Mouse (Mus musculus) lung, embryonic 14.5 days (tissue): Measurements from ENCODE around the gene Acp5. TPM values are rescaled to one million over a fixed set of nuclear protein-coding genes. Genes with fewer than 3 reads are reported as not detected.

Experiments used
- ATAC-seq: fragments of 200-750 bp; cut with Nextera tagmentation; 2 replicates; pipeline ENCODE4 v1.8.0; 2017; ENCODE audit warnings: mild to moderate bottlenecking, moderate TSS enrichment, moderate library complexity; ENCODE audit not compliant: insufficient read depth
- DNase-seq: peaks from one replicate; pipeline ENCODE4 v3.0.0-alpha.2; 2015
- H3K27ac ChIP-seq: fragments of 300-500 bp; sonication (generic); 2 replicates; pipeline ENCODE4 v1.5.1; 2014; ENCODE audit warnings: low read depth, mild to moderate bottlenecking, moderate library complexity
- H3K27me3 ChIP-seq: fragments of 300-500 bp; sonication (generic); 2 replicates; pipeline ENCODE4 v1.6.1; 2014; ENCODE audit warnings: low read length, control low read depth; ENCODE audit not compliant: insufficient read depth
- H3K36me3 ChIP-seq: fragments of 300-500 bp; sonication (generic); 2 replicates; pipeline ENCODE4 v1.6.1; 2014; ENCODE audit warnings: control low read depth; ENCODE audit not compliant: insufficient read depth
- H3K4me1 ChIP-seq: fragments of 300-500 bp; sonication (generic); 2 replicates; pipeline ENCODE4 v1.6.1; 2014; ENCODE audit warnings: antibody characterized with exemption, control low read depth; ENCODE audit not compliant: insufficient read depth
- H3K4me2 ChIP-seq: fragments of 300-500 bp; sonication (generic); 2 replicates; pipeline ENCODE4 v1.6.1; 2014; ENCODE audit warnings: mild to moderate bottlenecking
- H3K4me3 ChIP-seq: fragments of 300-500 bp; sonication (generic); 2 replicates; pipeline ENCODE4 v1.5.1; 2014; ENCODE audit warnings: low read depth, low read length
- H3K9ac ChIP-seq: fragments of 300-500 bp; sonication (generic); 2 replicates; pipeline ENCODE4 v1.6.1; 2014
- H3K9me3 ChIP-seq: fragments of 300-500 bp; sonication (generic); 2 replicates; pipeline ENCODE4 v1.6.1; 2016; ENCODE audit warnings: low read depth, low read length, control low read depth
- CTCF ChIP-seq: IDR thresholded peaks from 2 replicates; pipeline ENCODE4 v1.5.1; 2016; ENCODE audit warnings: antibody characterized with exemption, low read depth
- WGBS: fragments of 180-500 bp; shearing (Covaris S2); extraction: QIAGEN DNeasy Blood & Tissue Kit; methylation state at CpG from one replicate; pipeline ENCODE4 v1.1.7; 2014; 5-methylcytosine and 5-hydroxymethylcytosine counted together
- microRNA-seq: library from miRNA; unstranded; fragments of <30 nt; microRNA quantifications from one replicate; pipeline ENCODE4, GENCODE M21; 2016; ENCODE audit warnings: borderline number of aligned reads
- polyA plus RNA-seq: library from polyadenylated mRNA; unstranded; fragments of >200 nt; fragmentation: Nextera tagmentation; extraction: Ambion mirVana; gene quantifications from 2 replicates; pipeline ENCODE4 v1.2.1, GENCODE M21; 2014

Acp5 gene
- polyA plus RNA-seq, 1 experiment from 2014 or later = 4.2 TPM

- H3K4me2 ChIP-seq = no peak overlapping the region
- ATAC-seq = no peak
- H3K27me3 ChIP-seq = no peaks in the 10 kb centered on the region
- no peak overlapping the region for H3K4me3 ChIP-seq
- no peaks in the 10 kb centered on the region for H3K9me3 ChIP-seq
- WGBS = 76% methylated on average over 6 of the region's 6 CpGs
- H3K4me1 ChIP-seq = no peaks in the 10 kb centered on the region
- no peak for DNase-seq
- H3K9ac ChIP-seq = no peak overlapping the region
- no peaks in the 10 kb centered on the region for H3K36me3 ChIP-seq
- no peak overlapping the region for H3K27ac ChIP-seq
- TF ChIP-seq CTCF = no peak
Measured at GRCm38 (mm10) chr9:22092746-22093145, 42.8 kb downstream of the Acp5 start.

- Histone ChIP-seq H3K27ac (no peak overlapping the region), H3K4me1 (peaks cover 3% of the 10 kb centered on the region; the same call in 1 of the 2 replicates), H3K4me3 (no peak overlapping the region), H3K9ac (no peak overlapping the region), H3K27me3 (no peaks in the 10 kb centered on the region), H3K36me3 (no peaks in the 10 kb centered on the region), H3K4me2 (no peak overlapping the region), H3K9me3 (no peaks in the 10 kb centered on the region)
- no peak for DNase-seq
- ATAC-seq = no peak
- TF ChIP-seq CTCF = no peak
- WGBS = 73% methylated on average over 7 of the region's 7 CpGs
Measured at GRCm38 (mm10) chr9:22089986-22090385, 45.5 kb downstream of the Acp5 start.

DNA sequence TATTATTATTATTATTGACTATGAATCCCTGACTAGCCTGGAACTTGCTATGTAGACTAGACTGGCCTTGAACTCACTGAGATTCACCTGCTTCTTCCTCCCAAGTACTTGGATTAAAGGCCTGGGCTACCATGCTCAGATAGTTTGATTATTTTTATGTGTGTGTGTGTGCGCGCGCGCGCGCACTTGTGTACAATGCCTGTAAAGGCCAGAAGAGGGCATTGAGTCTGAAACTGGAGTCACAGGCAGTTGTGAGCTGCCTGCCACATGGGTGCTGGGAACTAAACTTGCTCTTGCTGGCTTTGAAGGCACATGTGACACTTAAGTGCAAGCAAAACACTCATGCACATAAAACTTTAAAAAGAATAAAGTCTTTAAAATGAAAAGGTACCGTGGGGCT lies 46.2 kb downstream of the Acp5 start:
- H3K9me3 ChIP-seq = no peaks in the 10 kb centered on the region
- no peak overlapping the region for H3K27ac ChIP-seq
- DNase-seq (no peak), ATAC-seq (no peak)
- H3K36me3 ChIP-seq = no peaks in the 10 kb centered on the region
- H3K4me1 ChIP-seq = peaks cover 3% of the 10 kb centered on the region; the same call in 1 of the 2 replicates
- WGBS = 96% methylated on average over 7 of the region's 7 CpGs
- no peak for TF ChIP-seq CTCF
- H3K27me3 ChIP-seq = no peaks in the 10 kb centered on the region
- H3K4me3 ChIP-seq = no peak overlapping the region
- H3K9ac ChIP-seq = no peak overlapping the region
- H3K4me2 ChIP-seq = no peak overlapping the region

- Histone ChIP-seq H3K36me3 (no peaks in the 10 kb centered on the region), H3K4me2 (no peak overlapping the region), H3K4me3 (no peak overlapping the region), H3K9ac (no peak overlapping the region), H3K9me3 (no peaks in the 10 kb centered on the region), H3K27ac (no peak overlapping the region), H3K4me1 (peaks cover 3% of the 10 kb centered on the region; the same call in 1 of the 2 replicates), H3K27me3 (no peaks in the 10 kb centered on the region)
- DNase-seq (no peak), ATAC-seq (no peak)
- no peak for TF ChIP-seq CTCF
- 85% methylated on average over 2 of the region's 2 CpGs for WGBS
Measured at GRCm38 (mm10) chr9:22087034-22087618, 48.4 kb downstream of the Acp5 start.

DNA sequence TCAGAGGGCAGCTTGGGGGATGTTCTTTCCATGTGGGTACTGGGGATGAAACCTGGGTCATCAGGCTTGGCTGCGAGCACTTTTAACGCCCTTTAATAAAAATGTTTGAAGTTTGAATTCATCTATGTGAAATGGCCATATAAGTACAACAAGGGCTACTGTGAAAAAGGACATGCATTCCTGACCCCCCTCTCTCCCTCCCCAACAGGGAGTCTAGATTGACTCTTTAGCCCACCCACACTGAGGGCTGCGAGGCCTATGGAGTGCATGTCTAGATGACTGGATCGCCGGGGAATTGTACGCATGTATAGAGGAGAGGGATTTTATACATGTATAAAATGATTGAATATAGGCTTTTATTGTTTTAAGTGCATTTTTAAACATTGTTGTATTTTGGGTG lies 49.5 kb downstream of the Acp5 start:
- peak; percentile 57 for DNase-seq
- Histone ChIP-seq H3K9me3 (no peaks in the 10 kb centered on the region), H3K4me1 (peaks cover 3% of the 10 kb centered on the region; the same call in 1 of the 2 replicates), H3K4me2 (peak overlapping the region; percentile 82), H3K4me3 (peak overlapping the region; percentile 56), H3K9ac (peak overlapping the region; percentile 68), H3K27ac (peak overlapping the region; percentile 80), H3K36me3 (no peaks in the 10 kb centered on the region), H3K27me3 (no peaks in the 10 kb centered on the region)
- 29% methylated on average over 6 of the region's 6 CpGs for WGBS
- no peak for TF ChIP-seq CTCF
- ATAC-seq = peak; percentile 23

- Histone ChIP-seq H3K36me3 (0 out of 2 replicates have a peak, but pooled peaks cover 3% of the 10 kb centered on the region), H3K9me3 (no peaks in the 10 kb centered on the region), H3K27me3 (no peaks in the 10 kb centered on the region), H3K9ac (peak within 1 kb of the TSS; percentile 68), H3K4me2 (peak within 1 kb of the TSS; percentile 82), H3K4me3 (peak within 1 kb of the TSS; percentile 56), H3K27ac (peak within 1 kb of the TSS; percentile 80), H3K4me1 (peaks cover 3% of the 10 kb centered on the region; the same call in 1 of the 2 replicates)
- peak; percentile 99 for ATAC-seq
- peak; percentile 98 for DNase-seq
- under 1% methylated on average over 48 of the region's 48 CpGs for WGBS
- TF ChIP-seq CTCF = no peak
Measured at GRCm38 (mm10) chr9:22085022-22085834, 50.3 kb downstream of the Acp5 start, which contains the start of gene Ecsit. Ecsit (minus strand) TSS chr9:22085438.

DNA sequence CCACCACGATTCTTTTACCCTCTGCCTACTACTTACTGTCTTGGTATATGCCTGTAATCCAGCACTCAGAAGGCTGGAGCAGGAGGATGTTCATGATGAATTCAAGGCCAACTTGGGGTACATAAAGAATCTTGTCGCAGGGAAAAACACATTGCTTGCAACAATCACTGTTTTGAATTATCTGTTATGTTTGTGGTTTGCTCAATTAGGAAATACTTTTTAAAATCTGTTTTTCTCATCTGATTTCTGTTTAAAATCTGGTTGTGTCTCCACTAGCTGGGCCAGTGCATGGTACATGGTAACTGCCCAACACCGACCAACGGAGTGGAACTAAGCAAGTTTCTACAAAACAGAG lies 50.9 kb downstream of the Acp5 start:
- peak overlapping the region; percentile 82 for H3K4me2 ChIP-seq
- WGBS = 32% methylated on average over 4 of the region's 4 CpGs

More for the DNA sequence above, 50.9 kb downstream of the Acp5 start:
- Histone ChIP-seq H3K36me3 (0 out of 2 replicates have a peak, but pooled peaks cover 3% of the 10 kb centered on the region), H3K9me3 (no peaks in the 10 kb centered on the region), H3K27ac (peak overlapping the region; percentile 5; the same call in 1 of the 2 replicates), H3K9ac (peak overlapping the region; percentile 68), H3K4me3 (peak overlapping the region; percentile 56), H3K4me1 (peaks cover 3% of the 10 kb centered on the region; the same call in 1 of the 2 replicates), H3K27me3 (no peaks in the 10 kb centered on the region)
- ATAC-seq (no peak), DNase-seq (no peak)
- no peak for TF ChIP-seq CTCF

Small RNAs within 50 kb of the gene (microRNA-seq; reads per million reads assigned to microRNA genes)
- gene Mir7084 = not detected

Other genes with a start within 250 kb of the Acp5 start
- 8.6 and 8.8 TPM in 2 replicates for gene Rab3d, start 217.5 kb downstream of the Acp5 start, polyA plus RNA-seq
- gene Ccdc159, start 208.2 kb downstream of the Acp5 start, polyA plus RNA-seq = 2.8 and 4.9 TPM in 2 replicates
- 39.5 and 40.1 TPM in 2 replicates for gene Tmem205, start 208.2 kb downstream of the Acp5 start, polyA plus RNA-seq
- gene Plppr2, start 198.7 kb downstream of the Acp5 start, polyA plus RNA-seq = 7.7 and 10.2 TPM in 2 replicates
- gene Swsap1, start 180.0 kb downstream of the Acp5 start, polyA plus RNA-seq = 10.2 and 12.2 TPM in 2 replicates
- 5.3 and 6.4 TPM in 2 replicates for gene Epor, start 172.2 kb downstream of the Acp5 start, polyA plus RNA-seq
- 3.8 and 5.5 TPM in 2 replicates for gene Rgl3, start 146.3 kb downstream of the Acp5 start, polyA plus RNA-seq
- 1.4 and 1.5 TPM in 2 replicates for gene Ccdc151, start 133.1 kb downstream of the Acp5 start, polyA plus RNA-seq
- gene Prkcsh, start 132.9 kb downstream of the Acp5 start, polyA plus RNA-seq = 94.4 and 107 TPM in 2 replicates
- 0.12 and 0.43 TPM in 2 replicates for gene Elavl3, start 83.7 kb downstream of the Acp5 start, polyA plus RNA-seq
- not detected in 2 replicates for gene Gm49318, start 64.5 kb downstream of the Acp5 start, polyA plus RNA-seq
- gene Zfp653, start 64.3 kb downstream of the Acp5 start, polyA plus RNA-seq = 10.7 and 12.4 TPM in 2 replicates
- gene Ecsit, start 50.3 kb downstream of the Acp5 start, polyA plus RNA-seq = 31.0 and 33.5 TPM in 2 replicates
- 69.1 and 71.2 TPM in 2 replicates for gene Cnn1, start 36.5 kb downstream of the Acp5 start, polyA plus RNA-seq
- 196 and 212 TPM in 2 replicates for gene Elof1, start 18.5 kb downstream of the Acp5 start, polyA plus RNA-seq
- 70.8 and 73.8 TPM in 2 replicates for gene Pigyl, start 21.1 kb upstream of the Acp5 start, polyA plus RNA-seq
- gene Zfp872, start 52.4 kb upstream of the Acp5 start, polyA plus RNA-seq = 0.53 and 0.68 TPM in 2 replicates
- gene Zfp809, start 90.0 kb upstream of the Acp5 start, polyA plus RNA-seq = 23.7 and 27.5 TPM in 2 replicates
- gene Zfp599, start 124.2 kb upstream of the Acp5 start, polyA plus RNA-seq = 6.6 and 6.8 TPM in 2 replicates
- 21.0 and 23.7 TPM in 2 replicates for gene Zfp810, start 171.9 kb upstream of the Acp5 start, polyA plus RNA-seq